ENCODE assay signal across 18 mouse cellular contexts in the genomic region with DNA sequence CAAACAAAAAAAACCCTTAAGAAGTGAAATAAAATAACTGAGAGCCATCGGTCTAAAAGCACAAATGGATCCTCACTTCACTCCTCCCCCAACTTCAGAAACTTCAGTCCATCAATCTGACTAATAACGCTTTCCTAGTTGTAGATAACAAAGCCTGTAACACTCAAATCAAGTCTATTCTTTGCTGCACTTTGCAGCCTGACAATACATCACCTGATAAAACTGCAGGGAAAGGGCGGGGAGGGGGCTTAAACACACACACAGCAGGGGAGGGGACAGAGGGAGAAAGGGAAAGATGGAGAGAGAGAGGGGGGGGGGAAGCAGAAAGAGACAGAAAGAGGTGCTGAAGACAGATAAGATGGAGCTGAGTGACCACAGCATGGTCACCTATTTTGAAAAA.
"Had no signal": no experiment of that assay in that cellular context is flagged by ENCODE, and none has a peak within 500 bp of the region (broad histone marks: within the 10 kb centered on the region; RNA-seq: fewer than 3 reads in every experiment).

No protein-coding gene starts in this region.

- H3K27me3 ChIP-seq: limb, embryonic 13.5 days; liver, embryonic 12.5 days; liver, embryonic 15.5 days; lung, embryonic 15.5 days; neural tube, embryonic 12.5 days had no signal

- ATAC-seq: liver, embryonic 12.5 days had no signal

- H3K27ac ChIP-seq: limb, embryonic 10.5 days; limb, embryonic 13.5 days; liver, embryonic 12.5 days; liver, embryonic 15.5 days; lung, embryonic 15.5 days; neural tube, embryonic 12.5 days had no signal

- H3K9ac ChIP-seq: limb, embryonic 13.5 days; liver, embryonic 12.5 days; liver, embryonic 15.5 days; lung, embryonic 15.5 days; neural tube, embryonic 12.5 days had no signal

- H3K4me2 ChIP-seq: limb, embryonic 13.5 days; liver, embryonic 12.5 days; liver, embryonic 15.5 days; lung, embryonic 15.5 days; midbrain, embryonic 11.5 days; neural tube, embryonic 12.5 days had no signal

- H3K4me1 ChIP-seq: limb, embryonic 10.5 days; limb, embryonic 13.5 days; liver, embryonic 12.5 days; liver, embryonic 15.5 days; lung, embryonic 15.5 days; neural tube, embryonic 12.5 days had no signal

- H3K9me3 ChIP-seq: limb, embryonic 10.5 days; limb, embryonic 13.5 days; liver, embryonic 12.5 days; liver, embryonic 15.5 days; lung, embryonic 15.5 days; neural tube, embryonic 12.5 days had no signal

- H3K4me3 ChIP-seq: limb, embryonic 10.5 days; limb, embryonic 13.5 days; liver, embryonic 12.5 days; liver, embryonic 15.5 days; lung, embryonic 15.5 days; neural tube, embryonic 12.5 days had no signal

- H3K36me3 ChIP-seq: limb, embryonic 10.5 days; limb, embryonic 13.5 days; liver, embryonic 12.5 days; liver, embryonic 15.5 days; lung, embryonic 15.5 days; neural tube, embryonic 12.5 days had no signal

- DNase-seq: kidney, postnatal 10 days; kidney, postnatal 4 days; layer of hippocampus, adult 9-11 months; liver; lung, adult 18-20 months; lung, postnatal 10 days; lung, postnatal 36 days; midbrain, embryonic 14.5 days; retina, postnatal 1 day; thymus, adult 18-20 months; thymus, postnatal 36 days had no signal
